Mouse (Mus musculus) left cerebral cortex, adult 18-20 months (tissue): ENCODE data around the gene Cnr2. TPM values are rescaled to one million over a fixed set of nuclear protein-coding genes. Genes with fewer than 3 reads are reported as not detected.
"Not testable (repeated sequence)": the region's sequence is repeated elsewhere in the genome, so short reads cannot be mapped to it uniquely, and the experiment has no call there.

Experiments used
- DNase-seq, 2 experiments: peaks; one replicate each; pipeline ENCODE4 v3.0.0; 2021 to 2022; ENCODE audit warnings: low spot score in 2 of 2, mixed read lengths in 1 of 2
- total RNA-seq, 2 experiments: library from RNA; stranded (reverse); gene quantifications; 2 replicates each; pipeline ENCODE4 v1.2.3; 2021

Gene Cnr2
- total RNA-seq, 2 experiments from 2014 or later: not detected

DNA sequence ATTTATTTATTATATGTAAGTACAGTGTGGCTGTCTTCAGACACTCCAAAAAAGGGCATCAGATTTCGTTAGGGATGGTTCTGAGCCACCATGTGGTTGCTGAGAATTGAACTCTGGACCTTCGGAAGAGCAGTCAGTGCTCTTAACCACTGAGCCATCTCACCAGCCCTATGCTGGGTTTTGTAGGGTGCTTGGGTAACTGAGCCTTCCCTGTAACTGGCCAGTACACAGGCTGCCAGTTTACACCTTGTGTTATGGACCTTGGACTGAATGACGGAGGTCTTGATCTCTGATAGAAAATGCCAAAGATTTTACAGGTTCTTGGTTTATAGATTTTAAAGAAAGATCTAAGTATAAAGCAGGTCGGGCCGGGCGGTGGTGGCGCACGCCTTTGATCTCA, 35.0 kb downstream of the Cnr2 start:
- no peak for DNase-seq

DNA sequence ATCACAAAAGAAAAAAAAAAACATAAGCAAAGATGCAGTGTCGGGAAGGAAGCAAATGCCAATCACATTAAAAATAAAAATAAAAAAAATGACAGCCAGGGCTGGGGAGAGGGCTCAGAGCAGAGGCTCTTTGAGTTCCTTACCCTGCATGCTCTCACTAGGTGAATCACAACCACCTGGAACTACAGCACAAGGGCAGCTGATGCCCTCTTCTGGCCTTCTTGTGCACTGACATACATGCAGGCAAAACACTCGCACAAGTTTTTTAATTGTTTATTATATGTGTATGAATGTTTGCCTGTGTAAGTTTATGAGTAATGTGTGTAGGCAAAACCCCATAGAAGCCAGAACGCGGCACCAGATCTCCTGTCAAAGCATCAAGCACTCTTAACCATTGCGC, 36.6 kb downstream of the Cnr2 start:
- no peak for DNase-seq

DNA sequence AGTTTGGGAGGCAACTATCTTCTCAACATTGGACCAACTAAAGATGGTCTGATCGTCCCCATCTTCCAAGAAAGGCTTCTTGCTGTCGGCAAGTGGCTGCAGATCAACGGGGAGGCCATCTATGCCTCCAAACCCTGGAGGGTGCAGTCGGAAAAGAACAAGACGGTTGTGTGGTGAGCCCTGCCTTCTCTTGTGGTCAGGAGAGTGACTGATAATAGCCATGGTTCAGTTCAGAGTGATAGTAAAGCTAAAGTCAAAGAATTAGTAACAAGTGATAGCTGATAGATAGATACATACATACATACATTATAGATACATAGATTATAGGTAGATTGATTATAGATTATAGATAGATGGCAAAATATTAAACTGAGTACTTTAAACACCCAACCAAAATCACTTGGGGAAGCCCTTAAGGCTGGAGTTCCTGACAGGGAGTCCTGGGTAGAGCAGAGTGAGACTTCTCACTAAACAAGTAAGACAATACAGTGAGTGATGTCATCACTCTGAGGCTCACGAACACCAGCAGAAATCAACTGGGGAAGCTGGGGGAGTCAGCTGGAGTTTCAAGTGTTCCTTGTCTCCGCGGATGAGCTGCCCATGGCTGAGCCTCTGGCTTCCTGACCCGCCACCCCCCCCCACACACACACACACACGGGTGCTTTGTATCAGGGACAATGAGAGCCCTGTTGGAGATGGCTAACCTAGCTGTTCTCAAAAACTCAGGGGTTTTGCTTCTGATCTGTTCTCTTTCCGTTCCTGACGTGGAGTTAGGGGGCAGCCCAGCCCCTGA, 39.7 kb downstream of the Cnr2 start:
- DNase-seq: no peak

DNA sequence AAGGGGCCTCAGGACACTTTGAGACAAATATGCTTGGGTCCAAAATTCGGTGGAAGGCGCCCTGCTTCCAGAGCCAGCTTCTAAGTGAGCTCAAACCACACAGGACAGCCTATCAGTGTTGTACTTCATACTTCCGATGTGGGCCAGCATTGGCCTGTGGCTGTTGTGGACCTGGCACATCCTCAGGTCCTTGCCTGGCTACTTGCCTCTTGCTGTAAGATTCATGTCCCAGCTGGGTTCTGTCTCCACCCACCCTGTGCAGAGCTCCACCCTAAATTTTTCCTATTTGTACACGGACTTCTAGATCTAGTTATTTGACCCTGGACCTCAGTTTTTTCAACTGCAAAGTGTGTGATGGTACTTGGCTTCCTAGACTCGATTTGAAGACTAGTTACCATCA, 40.3 kb downstream of the Cnr2 start:
- DNase-seq: no peak

DNA sequence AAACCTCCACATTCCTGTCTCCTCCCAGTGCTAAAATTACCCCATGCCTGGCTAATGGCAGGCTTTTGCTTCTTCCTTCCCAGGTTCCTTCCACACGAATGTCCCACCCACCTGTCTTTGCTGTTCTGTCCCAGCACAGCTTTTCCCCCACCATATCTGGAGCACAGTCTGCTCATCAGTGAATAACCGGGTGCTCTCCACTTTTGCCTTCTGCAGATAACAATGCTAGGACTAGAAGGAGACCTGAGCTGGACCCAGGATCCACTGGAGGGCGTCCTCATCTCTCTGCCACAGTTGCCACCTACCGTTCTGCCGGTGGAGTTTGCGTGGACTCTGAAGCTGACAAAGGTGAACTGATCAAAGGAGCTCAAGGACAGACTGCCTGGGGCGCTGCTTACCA, 43.7 kb downstream of the Cnr2 start:
- no peak for DNase-seq

DNA sequence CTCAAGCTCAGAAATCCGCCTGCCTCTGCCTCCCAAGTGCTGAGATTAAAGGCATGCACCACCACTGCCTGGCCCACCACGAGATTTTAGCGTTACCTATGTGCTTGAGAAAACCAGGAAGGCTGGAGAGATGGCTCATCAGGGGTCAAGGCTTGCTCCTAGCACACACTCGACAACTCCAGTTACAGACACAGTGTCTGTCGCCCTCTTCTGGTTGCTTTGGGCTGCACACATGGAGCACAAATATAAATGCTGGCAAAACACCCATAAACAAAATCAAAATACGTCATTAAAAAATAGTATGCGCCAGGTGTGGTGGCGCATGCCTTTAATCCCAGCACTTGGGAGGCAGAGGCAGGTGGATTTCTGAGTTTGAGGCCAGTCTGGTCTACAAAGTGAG, 45.8 kb downstream of the Cnr2 start:
- not testable (repeated sequence) for DNase-seq

DNA sequence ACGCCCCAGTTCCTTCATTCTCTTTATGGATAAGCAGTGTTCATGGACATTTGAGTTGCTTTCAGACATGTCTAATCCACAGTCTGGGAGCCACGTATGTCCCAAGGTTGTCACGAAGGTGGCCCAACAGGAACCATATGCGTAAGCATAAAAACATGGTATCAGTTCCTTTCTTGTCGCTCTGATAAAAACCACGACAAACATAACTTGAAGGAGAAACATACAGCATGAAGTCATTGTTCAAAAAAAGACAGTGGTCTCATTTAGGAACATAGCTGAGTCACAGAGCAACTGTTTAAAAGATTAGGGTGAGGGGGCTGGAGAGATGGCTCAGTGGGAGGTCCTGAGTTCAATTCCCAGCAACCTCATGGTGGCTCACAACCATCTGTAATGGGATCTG, 47.0 kb downstream of the Cnr2 start:
- no peak for DNase-seq

DNA sequence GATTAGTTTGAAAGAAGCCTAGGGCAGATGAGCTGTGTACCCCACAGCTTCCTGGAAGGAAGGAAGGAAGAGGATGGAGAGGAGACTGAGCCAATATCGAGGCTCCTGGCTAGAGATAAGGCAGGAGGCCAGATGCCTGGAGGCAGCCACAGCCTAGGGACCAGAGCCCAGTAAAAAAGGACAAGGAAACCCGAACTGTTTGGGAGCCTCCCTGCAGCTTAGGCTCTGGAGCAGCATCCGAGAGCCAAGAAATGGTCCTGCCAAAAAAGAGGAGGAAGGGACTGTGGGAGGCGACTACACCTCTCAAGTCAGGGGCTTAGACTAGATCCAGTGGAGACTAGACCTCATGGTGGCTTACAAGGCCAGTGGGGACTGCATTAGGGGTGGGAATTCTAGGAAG, 48.2 kb downstream of the Cnr2 start:
- DNase-seq: no peak

DNA sequence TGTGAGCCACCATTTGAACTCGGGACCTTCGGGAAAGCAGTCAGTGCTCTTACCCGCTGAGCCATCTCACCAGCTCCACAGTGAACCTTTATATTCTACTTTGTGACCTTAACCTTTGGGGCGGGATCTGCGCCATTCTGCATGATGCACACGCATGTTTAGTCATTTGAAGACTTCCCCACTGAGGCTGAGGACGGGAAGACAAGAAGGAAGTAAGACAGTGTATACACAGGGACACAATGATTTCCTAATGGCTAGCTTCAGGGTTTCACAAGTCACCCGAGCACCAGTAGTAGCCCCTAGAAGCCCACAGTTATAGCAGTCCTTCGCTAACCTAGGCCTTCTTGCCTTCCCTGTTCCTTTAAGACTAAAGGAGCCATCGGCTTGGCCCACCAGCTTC, 50.5 kb downstream of the Cnr2 start:
- DNase-seq: no peak

DNA sequence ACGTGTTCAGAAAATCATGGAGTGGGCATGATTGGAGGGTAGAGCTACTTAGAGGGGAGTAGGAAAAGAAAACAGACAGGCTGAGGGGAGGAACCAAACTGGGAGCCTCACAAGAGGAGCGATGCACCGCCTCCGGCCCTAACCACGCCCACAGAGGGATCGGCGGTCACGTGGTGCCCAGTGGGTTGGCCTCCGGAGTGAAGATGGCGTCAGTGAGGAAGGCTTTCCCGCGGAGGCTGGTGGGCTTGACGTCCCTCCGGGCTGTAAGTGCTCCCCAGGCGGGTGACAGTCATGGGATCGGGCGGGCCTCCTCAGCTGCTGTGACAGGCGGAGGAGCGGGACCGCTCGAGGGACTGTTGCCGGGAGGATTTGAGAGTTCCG, 51.1 kb downstream of the Cnr2 start, which contains the start of gene Hmgcl:
TSS of gene Hmgcl (plus strand) at position 171 of the 381 bp plus-strand sequence.
- DNase-seq: peak; percentile 94

DNA sequence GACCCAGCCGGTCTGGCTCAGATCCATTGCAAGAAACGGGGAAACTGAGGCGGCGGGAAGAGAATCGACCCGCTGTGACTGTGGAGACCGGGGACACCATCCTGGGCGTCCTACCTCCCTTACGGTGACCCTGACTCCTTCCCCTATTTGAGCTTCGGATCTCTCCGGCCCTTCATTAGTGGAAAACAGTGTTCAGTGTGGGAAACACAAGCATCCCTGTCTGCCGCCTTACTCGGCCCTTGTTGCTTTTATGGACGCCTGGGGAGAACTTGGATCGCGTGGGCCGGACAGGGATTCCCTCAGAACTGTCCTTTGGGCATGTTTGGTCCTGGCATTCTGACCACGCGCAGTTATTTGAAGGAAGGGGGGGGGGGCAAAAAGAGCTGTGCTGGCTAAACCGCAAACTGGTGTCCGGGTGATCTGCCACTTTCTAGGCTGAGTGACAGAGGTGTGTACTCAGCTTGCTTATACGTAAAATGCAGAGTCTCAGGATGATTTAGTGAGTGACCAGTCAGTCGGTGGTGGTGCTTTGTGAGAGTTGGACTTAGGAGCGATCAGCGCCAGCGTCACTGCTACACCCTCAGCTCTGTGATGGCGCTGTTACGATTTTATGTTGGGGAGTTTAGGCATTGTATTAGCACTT, 51.6 kb downstream of the Cnr2 start:
- peak in 1 of 2 experiments; percentile 27 for DNase-seq

DNA sequence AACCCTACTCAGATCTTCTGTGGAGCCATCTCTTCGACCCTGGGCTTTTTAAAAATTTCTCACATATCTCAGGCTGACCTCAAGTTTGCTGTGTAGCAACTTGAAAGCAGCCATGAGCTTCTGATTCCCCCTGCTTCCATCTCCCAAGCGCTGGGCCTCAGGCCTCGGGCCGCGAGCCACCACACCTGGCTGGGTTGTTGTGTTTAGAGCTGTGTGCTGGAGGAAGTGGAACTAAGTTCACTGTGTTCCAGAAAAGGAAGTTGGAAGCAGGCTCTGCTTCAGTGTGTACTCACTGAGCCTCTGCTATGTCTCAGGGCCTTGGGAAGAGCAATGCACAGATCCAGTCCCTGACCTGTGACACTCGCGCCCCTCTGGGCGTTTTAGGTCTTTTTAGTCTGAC, 52.9 kb downstream of the Cnr2 start:
- no peak for DNase-seq

DNA sequence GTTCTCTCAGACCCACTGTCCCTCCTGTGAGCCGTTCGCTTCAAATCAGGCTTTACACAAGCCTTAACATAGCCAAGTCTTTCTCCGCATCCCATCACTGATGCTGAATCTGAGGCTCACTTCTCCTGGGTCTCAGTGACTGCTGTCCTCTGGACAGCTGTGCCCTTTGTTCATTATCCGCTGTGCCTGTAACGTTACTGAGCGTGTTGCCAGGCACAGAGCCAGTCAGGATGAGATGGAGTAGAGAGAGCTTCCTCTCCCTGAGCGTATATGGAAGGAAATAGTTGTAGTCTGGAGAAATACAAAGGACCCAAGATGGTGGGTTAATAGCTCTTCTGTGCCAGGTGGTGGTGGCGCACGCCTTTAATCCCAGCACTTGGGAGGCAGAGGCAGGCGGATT, 54.3 kb downstream of the Cnr2 start:
- no peak for DNase-seq

DNA sequence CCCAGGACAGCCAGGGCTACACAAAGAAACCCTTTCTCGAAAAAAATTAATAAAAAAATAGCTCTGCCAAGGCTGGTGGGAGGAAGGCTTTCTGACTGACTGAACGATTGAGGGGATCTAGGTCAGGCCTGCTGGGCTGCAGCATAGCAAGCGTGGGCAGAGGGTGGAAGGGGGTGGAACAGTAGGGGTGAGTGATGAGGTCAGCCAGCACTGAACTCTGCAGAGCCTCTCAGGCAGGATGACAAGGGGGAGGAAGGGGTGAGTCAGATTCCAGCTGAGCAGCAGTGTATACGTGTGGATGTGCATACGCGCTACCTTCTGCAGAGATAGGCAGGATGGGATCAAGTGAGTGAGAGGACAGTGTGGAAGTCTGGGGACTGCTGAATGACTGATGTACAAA, 54.7 kb downstream of the Cnr2 start:
- DNase-seq: no peak

DNA sequence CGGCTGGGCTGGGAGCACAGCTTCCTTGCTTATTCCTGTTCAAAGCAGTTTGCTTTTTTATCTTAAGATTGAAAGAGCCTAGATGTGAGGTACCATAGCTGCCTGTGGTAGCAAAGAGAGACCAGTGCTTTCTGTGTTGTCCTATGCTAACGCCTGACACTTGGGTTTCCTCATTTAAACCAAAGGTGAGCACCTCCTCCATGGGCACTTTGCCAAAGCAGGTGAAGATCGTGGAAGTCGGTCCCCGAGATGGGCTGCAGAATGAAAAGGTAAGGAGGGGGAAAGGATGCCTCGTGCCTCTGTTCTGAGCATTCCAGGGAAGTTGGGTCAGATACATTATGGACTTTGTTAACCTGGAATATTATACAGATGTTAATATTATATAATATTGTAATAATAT, 55.2 kb downstream of the Cnr2 start:
- no peak for DNase-seq

DNA sequence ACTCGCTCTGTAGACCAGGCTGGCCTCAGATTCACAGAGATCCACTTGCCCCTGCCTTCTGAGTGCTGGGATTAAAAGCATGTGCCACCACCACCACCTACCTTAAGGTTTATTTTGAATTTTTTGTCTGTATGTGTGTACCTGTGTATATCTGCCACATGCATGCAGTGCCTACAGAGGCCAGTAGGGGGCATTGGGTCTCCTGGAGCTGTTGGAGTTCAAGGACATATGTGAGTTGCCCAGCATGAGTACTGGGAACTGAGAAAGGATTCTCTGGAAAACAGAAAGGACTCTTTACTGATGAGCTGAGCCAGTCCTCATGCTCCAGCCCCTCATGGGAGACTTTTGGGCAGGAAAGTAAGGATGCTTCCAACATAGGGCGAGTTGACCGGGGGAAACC, 56.3 kb downstream of the Cnr2 start:
- DNase-seq: no peak

DNA sequence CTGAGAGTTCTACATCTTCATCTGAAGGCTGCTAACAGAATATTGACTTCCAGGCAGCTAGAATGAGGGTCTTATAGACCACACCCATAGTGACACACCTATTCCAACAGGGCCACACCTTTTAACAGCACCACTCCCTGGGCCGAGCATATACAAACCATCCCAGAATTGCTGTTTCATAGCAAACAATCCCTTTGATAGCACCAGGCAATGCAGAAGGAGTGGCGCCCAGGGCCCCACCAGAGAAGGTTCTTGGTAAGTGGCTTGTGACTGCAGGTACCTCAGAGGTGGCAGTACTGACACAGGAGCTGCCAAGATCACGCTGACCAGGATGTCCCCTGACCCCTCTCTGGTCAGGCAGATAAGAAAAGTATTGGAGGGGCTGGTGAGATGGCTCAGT, 58.0 kb downstream of the Cnr2 start:
- no peak for DNase-seq

DNA sequence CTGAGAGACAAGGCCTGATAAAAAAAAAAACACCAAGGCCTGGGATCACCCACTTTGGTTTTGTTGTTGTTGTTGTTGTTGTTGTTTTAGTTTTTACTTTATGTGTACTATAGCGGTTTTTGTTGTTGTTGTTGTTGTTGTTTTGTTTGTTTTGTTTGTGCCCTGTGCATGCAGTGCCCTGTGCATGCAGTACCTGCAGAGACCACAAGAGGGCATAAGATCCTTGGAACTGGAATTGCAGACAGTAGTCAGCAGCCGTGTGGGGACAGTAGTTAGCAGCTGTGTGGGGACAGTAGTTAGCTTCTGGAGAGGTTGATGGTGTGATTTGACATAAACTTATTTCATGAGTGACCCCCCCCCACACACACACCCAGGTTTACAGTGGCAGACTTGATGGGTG, 59.0 kb downstream of the Cnr2 start:
- DNase-seq: peak; percentile 66 to 81

DNA sequence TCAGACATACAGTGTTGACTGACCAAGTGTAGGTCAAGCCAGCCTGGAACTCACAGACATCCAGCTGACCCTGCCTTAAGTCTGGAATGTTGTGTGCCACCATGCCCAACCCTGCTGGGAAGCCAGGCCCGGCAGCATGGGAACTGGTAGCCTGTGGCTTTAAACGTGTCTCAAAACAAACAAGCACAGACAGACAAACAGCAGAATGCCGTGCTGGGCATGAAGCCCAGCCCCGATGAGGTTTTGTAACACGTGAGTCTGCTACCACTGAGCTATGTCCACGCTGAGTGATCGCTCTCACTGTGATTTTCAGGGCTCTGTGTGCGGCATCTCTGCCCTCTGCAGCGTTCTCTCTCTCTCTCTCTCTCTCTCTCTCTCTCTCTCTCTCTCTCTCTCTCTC, 60.7 kb downstream of the Cnr2 start:
- DNase-seq: no peak

DNA sequence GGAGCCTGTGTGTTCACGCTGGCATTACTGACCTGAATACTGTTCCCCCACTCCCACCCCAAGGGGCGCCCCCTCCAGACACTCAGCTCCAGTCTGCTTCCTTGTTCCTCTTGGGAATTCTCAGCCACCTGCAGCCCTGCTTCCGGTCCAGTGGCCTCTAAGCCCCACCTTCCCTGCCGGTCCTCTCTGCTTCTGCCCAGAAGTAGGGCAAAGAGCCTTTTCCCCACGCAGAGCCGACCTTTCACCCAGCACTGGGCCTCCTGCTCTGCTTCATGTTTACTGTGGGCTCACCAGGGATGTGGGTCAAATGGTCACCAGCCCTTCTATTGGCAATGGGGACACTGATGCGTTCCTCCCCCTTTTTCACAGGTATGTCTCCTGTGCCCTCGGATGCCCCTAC, 63.2 kb downstream of the Cnr2 start:
- no peak for DNase-seq

DNA sequence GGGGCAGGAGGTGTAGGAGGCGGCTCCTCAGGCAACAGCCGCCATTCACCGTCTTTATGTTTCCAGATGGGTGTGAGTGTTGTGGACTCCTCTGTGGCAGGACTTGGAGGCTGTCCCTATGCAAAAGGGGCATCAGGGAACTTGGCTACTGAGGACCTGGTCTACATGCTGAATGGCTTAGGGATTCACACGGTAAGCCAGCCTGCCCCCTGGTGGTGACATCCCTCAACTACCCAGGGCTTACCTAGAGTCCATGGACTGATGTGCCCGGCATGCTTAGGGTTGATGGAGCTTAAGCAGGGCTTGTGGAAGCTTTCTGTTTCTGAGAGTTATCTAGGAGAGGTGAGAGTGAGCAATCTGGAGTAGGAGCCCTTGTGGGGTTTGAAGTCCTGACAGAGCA, 65.5 kb downstream of the Cnr2 start:
- DNase-seq: peak; percentile 79 to 84

DNA sequence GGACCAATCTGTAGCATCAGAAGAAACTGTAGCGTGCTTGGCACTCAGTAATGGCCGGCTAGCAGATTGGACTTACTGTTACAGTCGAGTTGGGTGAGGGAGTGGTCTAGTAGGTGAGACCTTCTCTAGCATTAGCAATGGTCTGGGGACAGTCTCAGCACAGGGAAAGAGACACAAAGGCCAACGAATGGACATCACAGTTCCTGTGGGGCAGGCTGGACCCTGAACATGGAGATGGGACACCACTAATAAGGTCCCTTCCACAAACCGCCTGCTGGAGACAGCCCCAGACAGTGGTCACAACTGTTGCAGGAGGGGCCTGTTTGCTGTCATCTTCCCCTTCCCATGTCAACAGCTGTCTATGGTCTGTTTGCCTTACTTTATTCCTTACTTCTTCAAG, 66.5 kb downstream of the Cnr2 start:
- DNase-seq: no peak

DNA sequence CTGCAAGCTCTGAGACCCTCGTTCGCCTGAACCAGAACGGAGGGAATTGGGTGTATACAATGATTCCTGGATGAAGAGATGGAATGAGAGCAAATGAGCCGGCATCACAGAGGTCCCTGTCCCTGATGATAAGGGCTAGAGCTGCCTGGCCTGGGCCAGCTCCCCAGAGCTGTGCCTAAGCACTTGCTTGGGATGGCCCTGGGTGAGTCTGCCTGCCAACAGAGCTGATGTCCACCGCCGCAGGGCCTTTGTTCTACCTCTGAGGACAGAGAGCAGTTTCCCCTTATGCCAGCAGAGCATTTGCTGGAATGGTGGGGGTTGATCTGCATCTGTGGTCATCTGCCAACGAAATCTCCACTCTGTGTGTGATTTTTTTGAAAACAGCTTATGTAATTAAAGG, 67.0 kb downstream of the Cnr2 start:
- no peak for DNase-seq
